Mouse (Mus musculus) ovary, postnatal 36 days (tissue): ENCODE results near the gene Lhx6.

Experiments
- DNase-seq: peaks from one replicate; pipeline ENCODE4 v3.0.0; 2022; ENCODE audit warnings: low spot score, mixed read lengths

Gene Lhx6

DNA sequence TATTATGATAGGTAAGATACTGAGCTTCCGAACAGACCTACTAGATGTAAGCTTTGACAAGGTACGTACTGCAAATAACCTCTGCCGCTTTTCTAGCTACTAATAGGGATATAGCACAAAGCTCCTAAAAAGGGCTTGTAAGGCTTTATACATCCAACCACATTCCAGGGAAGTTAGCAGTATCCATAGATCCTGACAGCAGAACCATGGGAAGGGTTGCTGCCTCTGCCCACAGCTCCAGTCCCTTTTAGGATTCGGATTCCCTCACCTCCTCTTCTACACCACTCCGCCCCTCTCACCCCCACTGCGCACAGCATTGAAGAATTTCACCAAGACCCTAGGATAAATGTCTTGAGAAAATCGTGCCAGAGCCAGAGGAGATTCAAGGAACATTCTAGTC, 11.9 kb downstream of the Lhx6 start:
- no peak for DNase-seq

DNA sequence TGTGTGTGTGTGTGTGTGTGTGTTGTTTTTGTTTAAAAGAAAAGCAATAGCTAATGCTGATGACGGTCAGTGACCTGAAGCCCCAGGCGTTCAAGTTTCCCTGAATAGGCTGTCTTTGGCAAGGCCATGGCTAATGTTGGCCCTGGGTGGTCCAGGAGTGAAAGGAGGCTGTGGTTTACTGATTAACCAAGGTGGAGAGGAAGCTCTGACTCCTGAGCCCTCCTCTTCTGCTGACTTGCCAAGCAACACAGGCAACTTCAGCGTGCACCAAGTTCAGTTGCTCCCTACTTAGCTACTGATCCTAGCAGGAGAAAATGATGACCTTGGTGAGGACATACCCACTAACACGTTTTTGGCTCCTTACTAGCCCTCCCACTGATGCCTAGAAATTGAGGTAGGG, 12.5 kb downstream of the Lhx6 start:
- no peak for DNase-seq

DNA sequence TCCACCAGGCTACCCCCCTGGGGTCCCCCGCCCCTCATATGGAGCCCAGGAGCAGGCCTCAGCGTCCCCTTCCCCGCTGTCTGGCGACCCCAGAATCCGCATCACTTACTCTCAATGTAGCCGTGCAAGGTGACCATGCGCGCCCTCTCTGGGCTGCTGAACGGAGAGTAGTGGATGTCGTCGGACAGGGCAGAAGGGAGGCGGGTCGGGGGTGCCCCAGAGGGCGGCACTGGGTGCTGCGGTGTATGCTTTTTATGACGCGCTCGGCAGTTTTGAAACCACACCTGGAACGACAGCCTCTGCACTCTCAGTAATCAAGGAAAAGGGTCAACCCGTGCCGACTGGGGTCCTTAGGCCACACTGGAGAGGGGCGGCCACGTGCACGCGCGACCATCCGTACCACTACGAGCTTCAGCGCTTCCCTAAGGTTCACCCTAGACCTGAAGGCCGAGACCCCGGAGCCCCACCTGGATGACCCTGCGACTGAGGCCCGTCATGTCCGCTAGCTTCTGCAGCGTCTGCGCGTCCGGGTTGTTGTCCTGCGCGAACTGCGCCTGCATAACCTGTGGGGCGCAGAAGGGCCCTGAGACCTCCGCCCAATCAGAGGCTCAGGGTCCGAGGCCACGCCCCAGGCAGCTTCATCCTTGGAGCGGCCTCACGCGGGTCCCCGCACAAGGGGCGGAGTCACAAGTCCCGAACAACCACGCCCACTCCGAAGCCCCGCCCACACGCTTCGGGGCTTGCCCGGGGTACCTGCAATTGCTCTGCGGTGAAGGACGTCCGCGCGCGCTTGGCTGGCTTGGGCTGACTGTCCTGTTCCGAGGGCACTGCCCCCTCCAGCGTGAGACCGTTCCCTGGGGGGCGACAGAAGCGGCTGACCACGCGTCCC, 14.1 kb downstream of the Lhx6 start:
- DNase-seq: peak; percentile 61

DNA sequence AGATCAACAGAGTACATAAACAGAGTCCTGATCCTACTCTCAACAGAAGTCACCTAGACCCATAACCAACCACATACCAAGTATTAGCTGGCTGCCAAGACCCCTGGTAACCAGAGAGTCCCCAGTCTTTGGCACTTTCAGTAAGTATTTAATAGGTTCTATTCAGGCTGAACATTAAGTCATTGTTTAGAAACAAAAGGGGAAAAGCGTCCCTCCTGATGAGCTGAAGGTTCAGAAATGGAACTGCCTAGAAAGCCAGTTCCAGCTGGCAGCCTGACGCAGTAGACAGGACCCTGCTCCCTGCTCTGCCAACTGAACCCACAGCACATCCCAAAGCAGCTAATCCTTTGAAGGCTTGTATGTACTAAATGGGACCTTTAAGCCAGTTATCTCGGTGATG, 16.0 kb downstream of the Lhx6 start:
- DNase-seq: no peak

DNA sequence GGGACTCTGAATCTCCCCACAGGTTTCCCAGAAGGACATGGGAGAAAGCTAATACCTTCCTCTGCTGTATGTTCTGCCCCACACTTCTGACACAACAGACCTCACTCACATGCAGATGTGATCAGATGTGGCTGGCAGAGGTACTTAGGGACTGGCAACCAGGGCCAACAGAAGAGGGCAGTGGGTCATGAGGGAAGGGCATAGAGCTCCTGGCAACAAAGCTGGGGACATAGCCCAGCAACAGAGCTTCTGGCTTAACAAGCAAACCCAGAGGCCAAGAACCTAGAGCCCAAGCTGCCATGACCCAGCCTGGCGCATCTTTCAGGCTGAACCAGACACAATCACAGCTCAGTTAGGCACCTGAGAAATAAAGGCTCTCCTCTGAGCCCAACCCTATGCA, 20.2 kb downstream of the Lhx6 start:
- no peak for DNase-seq

DNA sequence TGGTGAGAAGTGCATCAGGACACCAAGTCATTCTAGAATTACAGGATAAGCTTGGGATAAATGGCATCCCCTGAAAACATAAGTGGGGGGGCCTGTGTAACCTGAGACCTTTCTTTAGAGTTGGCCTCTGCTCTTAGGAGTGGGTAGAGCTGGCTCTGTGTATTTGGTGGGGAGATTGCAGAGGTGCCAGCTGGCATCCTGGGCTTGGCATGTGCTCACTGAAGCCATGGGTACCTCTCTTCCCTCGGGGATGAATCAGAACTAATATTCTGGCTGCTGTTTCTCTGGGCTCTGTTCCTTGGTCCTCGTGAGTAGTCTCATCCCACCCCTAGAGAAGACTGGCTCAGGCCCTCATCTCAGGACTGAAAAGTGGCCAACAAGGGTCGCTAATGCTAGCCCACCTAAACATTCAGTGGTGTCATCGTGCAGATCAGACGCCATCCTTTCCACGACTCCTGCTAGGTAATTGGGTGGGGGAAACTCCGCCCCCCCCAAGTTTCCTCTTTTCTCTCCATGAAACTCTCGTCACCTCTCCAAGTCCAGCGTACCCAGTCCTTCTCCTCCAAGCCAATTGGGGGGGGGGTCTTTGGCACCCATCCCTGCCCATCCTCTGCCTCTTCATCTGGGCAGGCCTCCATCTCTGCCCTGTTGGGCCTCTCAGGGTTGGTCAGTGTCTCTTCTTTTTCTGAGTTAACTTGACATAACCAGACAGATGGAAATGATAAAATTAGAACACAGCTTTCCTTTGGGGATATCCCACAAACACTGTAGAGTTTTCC, 22.2 kb downstream of the Lhx6 start:
- DNase-seq: no peak

DNA sequence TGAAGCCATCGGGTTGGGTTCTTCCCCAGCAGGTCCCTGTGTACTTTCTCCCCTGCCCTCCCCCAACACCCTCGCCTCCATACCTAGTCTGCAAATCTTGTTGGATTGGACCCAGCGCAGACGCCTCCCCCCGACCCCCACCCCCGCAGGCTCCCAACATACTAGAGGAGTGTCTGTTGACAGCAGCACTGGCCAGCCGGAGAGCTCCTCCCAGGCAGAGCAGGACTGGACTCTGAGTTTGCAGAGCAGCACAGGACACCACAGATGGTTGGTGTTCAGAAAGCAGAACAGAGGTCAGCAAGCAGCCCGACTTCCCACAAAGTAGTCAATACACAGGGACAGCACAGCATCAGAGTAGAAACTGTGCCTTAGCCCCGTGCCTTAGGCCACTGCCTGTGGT, 23.8 kb downstream of the Lhx6 start:
- DNase-seq: no peak

DNA sequence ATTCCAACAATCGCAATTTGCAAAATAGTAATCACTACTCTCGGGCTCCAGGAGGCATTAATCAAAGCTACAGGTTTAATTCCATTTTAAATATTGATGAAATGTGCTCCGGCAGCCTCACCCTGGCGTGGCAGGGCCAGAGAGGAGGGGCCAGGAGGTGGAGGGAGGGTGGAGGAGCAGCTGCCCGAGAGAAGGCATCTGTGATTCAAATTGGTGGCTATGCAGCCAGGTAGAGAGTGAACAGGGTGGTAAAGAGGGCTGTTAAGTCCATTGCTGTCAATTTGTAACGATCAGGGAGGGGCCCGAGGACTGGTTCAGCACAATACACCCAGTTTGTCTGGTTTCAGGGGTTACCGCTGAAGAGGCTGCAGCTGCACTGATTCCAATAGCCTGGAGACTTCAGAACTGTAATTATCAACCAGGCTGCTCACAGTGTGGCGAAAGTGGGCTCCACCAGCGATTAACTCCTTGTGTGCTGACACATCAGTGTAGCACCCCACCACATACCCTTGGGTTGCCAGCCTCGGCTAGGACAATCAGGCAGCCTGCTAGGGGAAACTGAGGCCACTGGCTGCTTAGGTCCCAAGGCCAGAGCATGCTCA, 27.9 kb downstream of the Lhx6 start:
- DNase-seq: no peak

DNA sequence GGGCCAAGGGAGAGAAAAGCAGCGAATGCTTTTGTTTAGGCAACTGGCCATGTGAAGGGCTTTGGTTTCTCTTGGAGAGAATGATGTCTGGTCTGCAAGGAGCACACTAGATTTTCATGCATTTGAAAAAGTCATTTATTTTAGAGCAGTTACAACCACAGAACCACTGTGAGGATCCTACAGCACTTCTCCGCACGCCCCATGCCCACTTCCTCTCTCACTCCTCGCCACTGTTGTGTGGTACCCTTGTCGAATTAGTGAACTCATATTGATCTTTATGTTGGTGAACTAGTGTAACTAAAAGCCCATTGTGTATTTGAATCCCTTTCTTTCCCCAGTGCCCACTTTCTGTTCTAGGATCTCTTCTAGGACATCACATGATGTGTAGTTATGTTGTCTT, 30.0 kb downstream of the Lhx6 start:
- DNase-seq: no peak

DNA sequence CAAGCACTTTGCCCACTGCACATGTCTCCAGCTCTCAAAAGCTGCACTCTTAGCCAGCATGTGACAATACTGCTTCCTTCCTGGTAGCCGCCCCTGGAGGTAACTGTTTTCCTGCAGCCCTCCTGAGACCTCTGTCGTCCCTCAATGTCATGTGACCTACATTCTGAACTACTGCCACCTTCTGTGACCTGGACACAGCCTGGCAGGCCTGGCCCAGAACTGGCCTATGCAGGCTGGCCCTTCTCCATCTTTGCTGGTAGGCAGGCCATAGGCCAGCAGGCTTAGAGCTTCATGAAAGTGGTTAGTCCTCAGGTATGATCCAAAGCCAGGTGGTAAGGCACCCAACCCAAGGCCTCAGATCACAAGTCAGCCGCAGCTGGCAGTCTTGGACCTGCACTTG, 31.4 kb downstream of the Lhx6 start:
- DNase-seq: no peak

DNA sequence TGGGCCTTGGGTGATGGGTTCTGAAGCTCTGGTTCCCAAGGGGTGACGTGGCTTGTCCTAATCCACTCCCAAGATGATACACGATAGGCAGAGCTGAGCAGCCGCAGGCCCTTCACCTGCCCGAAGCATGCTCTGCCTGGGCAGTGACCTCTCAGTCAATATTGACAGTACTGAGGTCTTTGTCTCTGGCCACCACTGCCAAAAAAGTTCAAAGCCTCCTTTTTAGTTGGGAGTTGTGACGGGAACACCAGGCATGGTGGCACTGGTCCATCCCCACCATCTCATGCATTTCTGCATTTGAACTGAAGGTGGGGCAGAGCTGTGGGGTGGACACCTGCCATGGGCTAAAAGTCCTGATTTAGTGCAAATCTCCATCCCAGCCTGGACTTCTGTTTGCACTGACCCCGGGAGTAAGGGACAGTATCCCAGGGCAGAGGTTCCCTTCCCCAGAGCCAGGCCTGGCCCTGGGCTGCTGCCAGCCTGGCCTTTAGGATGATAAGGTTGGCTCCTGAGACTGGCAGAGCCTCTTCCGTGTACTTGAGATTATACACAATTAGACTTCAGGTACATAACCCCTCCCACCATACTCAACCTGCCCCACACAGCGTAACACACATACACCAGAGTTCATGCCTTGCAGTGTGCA, 33.4 kb downstream of the Lhx6 start:
- DNase-seq: no peak

DNA sequence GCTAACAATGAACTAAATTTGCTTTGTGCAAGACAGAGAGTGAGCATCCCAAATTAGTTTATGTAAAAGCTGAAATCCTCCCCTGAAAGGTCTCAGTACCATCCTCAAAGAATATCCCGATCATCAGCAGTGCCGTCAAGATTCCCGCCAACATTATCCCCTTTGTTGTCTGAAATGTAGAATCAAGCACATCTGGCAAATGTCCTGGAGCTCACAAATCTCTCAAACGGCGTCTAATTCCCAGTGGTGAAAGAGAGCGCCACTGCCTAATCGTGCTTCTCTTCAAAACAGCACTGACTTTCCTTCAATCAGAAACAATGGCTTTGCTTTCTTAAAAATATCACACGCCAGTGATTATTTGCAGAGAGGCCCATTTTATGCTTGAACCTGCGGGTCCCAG, 38.1 kb downstream of the Lhx6 start:
- no peak for DNase-seq

DNA sequence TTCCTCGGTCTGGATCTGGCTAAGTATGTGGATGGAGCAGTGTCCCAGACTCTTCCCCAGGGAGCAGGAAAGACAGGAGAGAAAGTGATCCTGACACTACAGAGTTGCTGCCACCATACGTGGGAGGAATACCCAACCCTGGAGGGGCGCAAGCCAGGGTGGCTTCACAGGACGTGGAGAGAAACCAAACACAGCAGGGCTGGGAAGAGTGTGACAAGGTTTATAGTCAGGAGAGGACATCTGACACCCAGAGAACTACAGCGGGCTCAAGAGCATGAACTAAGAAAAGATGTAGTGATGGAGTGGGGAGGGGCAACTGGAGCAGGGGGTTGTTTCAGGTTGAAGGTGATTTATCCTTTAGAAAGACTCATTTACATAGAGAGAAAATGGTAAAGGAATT, 43.8 kb downstream of the Lhx6 start:
- no peak for DNase-seq

DNA sequence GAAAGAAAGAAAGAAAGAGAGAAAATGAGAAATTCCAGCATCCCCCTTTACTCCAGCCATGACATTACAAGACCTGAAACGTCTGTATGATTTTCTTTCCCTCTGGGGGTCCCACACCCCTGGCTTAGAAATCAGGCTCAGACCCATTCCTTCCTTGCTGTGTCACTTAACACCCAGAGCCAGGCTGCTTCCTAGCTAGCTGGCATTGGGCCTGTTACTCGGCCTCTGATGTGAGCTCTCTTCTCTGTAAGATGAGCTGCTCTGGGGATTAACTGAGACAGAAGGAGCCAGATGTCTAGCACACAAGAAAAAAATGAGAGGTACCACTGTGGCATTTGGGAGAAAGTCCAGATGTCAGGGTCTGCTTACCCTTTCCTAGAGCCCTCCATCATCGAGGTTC, 49.0 kb downstream of the Lhx6 start:
- no peak for DNase-seq

DNA sequence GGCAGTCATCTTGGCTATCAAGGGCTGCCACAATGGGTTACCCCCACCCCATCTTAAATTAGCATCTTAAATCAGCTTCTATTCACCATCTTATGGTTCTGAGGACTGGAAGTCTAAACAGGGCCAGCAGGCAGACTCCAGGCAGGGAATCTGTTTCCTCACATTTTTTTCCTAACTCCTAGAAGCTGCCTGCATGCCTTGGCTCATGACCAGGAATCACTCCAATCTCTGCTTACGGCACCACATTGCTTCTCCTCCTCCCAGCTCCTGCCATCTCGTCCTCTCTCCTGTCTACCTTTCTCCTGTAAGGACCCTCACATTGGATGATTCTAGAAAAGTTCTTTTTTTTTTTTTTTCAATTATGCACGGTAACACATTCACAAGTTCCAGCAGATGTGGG, 52.0 kb downstream of the Lhx6 start:
- DNase-seq: no peak

DNA sequence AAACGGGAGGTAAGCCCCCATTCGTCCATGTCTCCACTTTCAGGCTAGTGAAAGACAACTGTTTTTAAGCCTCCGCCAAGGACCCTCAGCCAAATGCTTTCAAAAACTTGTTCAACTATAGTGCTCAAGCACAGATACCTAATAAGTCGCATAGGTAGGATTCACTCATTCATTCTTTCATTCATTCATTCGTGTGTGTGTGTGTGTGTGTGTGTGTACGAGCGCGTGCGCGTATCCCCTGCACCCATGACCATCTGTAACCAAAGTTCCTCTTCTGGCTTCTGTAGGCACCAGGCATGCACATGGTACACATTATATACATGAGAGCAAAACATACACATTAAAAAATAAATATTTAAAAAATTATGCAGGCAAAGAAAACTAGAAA, 55.6 kb downstream of the Lhx6 start:
- DNase-seq: no peak

DNA sequence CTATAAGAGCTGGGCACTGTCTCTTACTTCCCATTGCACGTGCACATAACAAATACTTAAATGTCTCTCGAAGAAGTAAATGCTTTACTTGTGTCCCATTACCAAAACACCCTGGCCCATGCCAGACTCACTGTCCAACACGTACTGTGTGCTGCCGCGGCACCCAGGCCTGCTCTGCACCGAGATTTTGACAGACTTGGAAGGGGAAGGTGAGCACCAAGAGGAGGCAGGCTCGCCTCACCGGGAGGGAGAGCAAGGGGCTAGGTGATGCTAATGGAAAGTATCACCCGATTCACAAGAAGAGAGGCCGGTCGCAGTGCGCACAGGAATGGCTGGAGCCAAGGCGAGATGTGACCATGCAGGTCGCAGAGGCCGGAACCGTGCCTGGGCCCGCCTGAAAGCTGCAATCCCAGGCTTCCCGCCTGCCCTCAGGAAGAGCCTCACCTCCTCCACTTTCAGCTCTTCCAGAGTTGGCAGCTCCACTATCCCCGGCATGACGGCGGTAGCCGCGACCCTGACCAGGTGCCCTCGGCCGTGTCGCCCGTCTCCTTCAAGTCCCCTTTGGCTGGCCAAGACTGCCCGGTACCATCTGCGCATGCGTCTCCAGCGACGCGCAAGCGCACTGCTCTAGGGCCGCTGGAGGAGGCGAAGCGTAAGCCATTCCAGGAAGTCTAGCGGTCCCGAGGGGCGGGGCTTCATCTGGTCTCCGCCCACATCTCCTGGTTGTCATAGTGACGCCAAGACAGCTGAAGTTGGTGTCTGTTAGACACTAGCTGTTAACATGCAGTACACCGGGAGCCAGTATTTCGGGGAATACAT, 56.3 kb downstream of the Lhx6 start, which contains the start of the genes Ndufa8 and Morn5:
TSS of gene Ndufa8 (minus strand) at position 659 of the 819 bp plus-strand sequence.
TSS of gene Morn5 (plus strand) at position 711 of the 819 bp plus-strand sequence.
- DNase-seq: peak; percentile 99

DNA sequence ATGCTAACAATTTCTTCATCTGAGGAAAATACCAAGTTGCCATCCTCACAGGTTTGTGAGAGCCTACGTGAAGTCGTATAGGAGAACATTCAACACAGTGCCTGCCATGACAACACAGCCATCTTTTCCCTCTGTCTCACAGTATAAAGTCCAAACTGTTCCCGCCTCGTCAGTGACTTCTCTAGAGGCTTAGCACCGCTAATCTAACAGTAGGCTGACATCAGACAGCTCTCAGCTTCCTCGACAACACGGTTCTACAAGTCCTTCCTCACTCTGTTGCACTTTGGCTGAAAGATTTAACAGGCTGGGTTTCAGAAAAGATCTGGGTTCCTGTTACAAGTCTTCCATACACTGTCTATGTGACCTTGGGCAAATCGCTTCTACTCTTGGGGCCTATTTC, 57.0 kb downstream of the Lhx6 start:
- DNase-seq: no peak

DNA sequence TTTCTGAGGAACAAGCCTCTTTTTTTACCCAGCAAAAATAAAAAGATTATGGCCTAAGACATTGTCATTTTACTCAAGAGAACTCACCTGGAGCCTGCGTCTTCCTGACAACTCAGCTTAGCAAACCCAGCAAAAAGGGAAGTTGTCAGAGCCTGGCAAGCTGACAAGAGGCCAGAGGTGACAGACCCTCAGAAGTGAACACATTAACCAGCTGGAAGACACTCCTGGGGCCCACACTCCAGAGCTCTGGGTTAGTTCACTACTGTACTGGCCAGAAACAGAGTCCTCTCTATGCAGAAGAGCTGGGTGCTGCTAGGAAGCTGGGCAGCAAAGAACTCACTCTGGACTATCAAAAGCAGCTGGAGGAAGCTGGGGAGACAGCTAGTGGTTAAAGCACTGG, 64.3 kb downstream of the Lhx6 start:
- DNase-seq: no peak

DNA sequence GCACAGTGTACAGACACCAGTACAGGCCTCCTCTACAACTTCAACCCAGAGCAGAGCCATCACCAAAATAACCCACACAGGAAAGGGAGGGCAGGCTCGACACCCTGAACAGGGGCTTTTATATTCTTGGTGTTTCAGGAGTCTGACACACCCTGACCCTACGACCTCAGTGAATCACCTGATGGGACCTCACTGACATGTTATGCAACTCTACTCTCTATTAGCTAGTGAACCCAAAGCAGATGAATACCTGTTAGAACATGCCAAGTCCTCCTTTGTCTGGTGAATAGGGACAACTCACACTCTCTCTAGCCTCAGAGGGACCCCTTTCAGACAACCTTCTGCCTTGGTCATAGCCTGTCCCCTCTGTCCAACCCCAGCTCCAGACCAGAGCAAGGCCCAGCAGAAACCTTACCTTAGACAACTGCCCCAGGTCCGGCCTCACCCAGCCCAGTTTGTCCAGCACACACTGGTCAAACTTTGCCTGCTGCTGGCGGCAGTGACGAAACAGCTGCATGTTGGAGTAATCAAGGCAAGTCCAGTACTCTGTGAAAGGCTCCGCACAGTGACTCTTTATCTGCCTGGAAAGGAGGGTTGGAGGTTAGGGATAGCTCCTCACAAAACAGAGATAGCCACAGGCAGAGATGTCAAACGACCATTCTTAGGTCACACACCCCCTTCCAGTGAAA, 65.8 kb downstream of the Lhx6 start:
- no peak for DNase-seq
